Mouse (Mus musculus): ENCODE data around the gene Psen1. TPM values are rescaled to one million over a fixed set of nuclear protein-coding genes. Genes with fewer than 3 reads are reported as not detected.

Psen1 gene
- polyA plus RNA-seq (2015; fragmentation: Nextera tagmentation; extraction: Ambion mirVana) = 66.4 and 68.5 TPM in 2 replicates

DNA sequence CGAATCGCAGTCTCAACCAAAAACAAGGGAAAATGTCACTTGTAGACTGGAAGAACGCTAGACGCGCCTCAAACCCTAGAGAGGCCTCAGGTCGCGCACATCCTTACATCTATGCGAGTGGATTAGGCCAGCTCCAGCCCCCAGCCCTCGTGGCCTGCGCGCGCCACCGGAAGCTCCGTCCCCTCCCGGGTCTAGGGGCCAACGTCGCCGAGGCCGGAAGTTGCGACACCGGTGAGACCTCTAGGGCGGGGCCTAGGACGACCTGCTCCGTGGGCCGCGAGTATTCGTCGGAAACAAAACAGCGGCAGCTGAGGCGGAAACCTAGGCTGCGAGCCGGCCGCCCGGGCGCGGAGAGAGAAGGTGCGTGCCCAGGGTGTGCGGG, at the start of gene Psen1:
Gene Psen1, plus strand, starts transcription at position 219 of the 382 bp plus-strand sequence.
- Histone ChIP-seq H3K27me3 (no peaks in the 10 kb centered on the region), H3K36me3 (peaks cover 12% of the 10 kb centered on the region), H3K27ac (peak within 1 kb of the TSS; percentile 97), H3K4me3 (peak within 1 kb of the TSS; percentile 95), H3K4me1 (replicated peaks) (peaks cover 29% of the 10 kb centered on the region), H3K9me3 (no peaks in the 10 kb centered on the region), H3K4me2 (peak within 1 kb of the TSS; percentile 78), H3K9ac (peak within 1 kb of the TSS; percentile 90)
- ATAC-seq (ENCODE audit: low FRiP score) = peak; percentile 99
- under 1% methylated on average over 38 of the region's 38 CpGs for WGBS

DNA sequence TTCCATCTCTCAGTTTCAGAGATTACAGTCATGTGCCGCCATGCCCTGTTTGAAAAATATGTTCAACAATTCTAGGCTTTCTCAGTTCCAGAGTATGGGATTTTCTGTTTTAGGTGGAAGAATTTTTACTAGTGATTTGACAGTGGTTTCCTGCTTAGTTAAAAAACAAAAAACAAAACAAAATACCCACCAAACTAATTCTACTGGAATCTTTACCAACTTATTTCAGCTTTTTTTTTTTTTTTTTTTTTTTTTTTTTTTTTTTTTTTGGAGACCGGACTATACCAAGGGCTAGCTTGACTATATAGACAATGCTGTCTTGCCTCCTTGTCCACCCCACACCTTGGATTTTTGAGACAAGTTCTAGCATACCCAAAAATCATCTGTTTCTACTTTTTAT, 46.7 kb upstream of the Psen1 start:
- no peak overlapping the region for H3K4me2 ChIP-seq
- no peaks in the 10 kb centered on the region for H3K9me3 ChIP-seq
- H3K36me3 ChIP-seq = peaks cover 56% of the 10 kb centered on the region
- WGBS = 94% methylated on average over 2 of the region's 2 CpGs
- no peak overlapping the region for H3K9ac ChIP-seq
- H3K4me3 ChIP-seq = no peak overlapping the region
- ATAC-seq (ENCODE audit: low FRiP score) = no peak
- H3K27ac ChIP-seq = no peak overlapping the region
- H3K27me3 ChIP-seq = no peaks in the 10 kb centered on the region
- H3K4me1 ChIP-seq (replicated peaks) = no peaks in the 10 kb centered on the region

- Histone ChIP-seq H3K36me3 (peaks cover 52% of the 10 kb centered on the region), H3K27ac (no peak overlapping the region), H3K9ac (no peak overlapping the region), H3K4me3 (no peak overlapping the region), H3K27me3 (no peaks in the 10 kb centered on the region), H3K4me2 (no peak overlapping the region), H3K9me3 (no peaks in the 10 kb centered on the region), H3K4me1 (replicated peaks) (no peaks in the 10 kb centered on the region)
- WGBS = 93% methylated on average over 1 of the region's 1 CpGs
- ATAC-seq (ENCODE audit: low FRiP score) = no peak
These were observed 44.8 kb upstream of the Psen1 start for GRCm38 (mm10) chr12:83643116-83643515.

- H3K9ac ChIP-seq = no peak overlapping the region
- peaks cover 63% of the 10 kb centered on the region for H3K36me3 ChIP-seq
- no peak for ATAC-seq (ENCODE audit: low FRiP score)
- WGBS = 96% methylated on average over 3 of the region's 3 CpGs
- no peak overlapping the region for H3K4me2 ChIP-seq
- no peak overlapping the region for H3K27ac ChIP-seq
- no peaks in the 10 kb centered on the region for H3K4me1 ChIP-seq (replicated peaks)
- no peak overlapping the region for H3K4me3 ChIP-seq
- H3K27me3 ChIP-seq = no peaks in the 10 kb centered on the region
- H3K9me3 ChIP-seq = no peaks in the 10 kb centered on the region
These were observed 37.6 kb upstream of the Psen1 start for GRCm38 (mm10) chr12:83650346-83650745.

DNA sequence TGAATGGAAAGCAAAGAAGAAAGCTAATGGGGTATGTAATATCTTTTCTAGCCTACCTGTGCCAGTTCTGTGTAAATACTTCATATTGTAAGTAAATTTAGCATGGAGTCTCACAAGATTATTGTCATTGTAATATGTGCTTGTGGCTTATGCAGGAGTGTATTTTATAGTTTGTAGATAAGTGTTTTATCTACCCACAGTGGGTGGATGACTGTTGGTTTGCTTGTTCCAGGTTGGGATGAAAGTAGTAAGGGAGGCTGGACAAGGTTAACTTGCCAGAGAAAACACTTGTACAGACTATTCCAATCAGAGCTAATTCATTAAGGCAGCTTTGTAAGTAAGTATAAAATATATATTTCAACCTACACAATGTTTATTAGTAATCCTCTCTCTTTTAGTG, 36.5 kb upstream of the Psen1 start:
- H3K36me3 ChIP-seq = peaks cover 61% of the 10 kb centered on the region

DNA sequence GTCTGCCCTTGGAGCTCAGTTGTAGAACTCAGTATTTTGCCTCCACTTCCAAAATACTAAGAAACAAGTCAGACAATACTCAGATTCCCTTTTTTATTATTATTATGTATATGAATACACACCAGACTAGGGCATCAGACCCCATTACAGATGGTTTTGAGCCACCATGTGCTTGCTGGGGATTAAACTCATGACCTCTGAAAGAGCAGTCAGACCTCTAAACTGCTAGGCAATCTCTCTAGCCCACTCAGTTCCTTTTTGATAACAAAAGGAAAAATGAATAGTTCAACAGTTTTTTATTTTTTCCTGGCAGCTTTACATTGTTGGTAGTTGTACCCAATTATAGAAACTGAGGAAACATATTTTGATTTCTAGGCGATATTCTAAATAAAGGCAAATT, 2.5 kb upstream of the Psen1 start:
- WGBS = 98% methylated on average over 1 of the region's 1 CpGs
- ATAC-seq (ENCODE audit: low FRiP score) = no peak
- H3K36me3 ChIP-seq = peaks cover 21% of the 10 kb centered on the region
- H3K4me3 ChIP-seq = no peak overlapping the region
- peaks cover 18% of the 10 kb centered on the region for H3K4me1 ChIP-seq (replicated peaks)
- no peak overlapping the region for H3K9ac ChIP-seq
- H3K27me3 ChIP-seq = no peaks in the 10 kb centered on the region
- H3K4me2 ChIP-seq = no peak overlapping the region
- no peaks in the 10 kb centered on the region for H3K9me3 ChIP-seq
- no peak overlapping the region for H3K27ac ChIP-seq

More for the DNA sequence above, 36.5 kb upstream of the Psen1 start:
- H3K27me3 ChIP-seq = no peaks in the 10 kb centered on the region
- H3K9me3 ChIP-seq = no peaks in the 10 kb centered on the region
- H3K4me2 ChIP-seq = no peak overlapping the region
- no peaks in the 10 kb centered on the region for H3K4me1 ChIP-seq (replicated peaks)
- ATAC-seq (ENCODE audit: low FRiP score) = no peak
- H3K9ac ChIP-seq = no peak overlapping the region
- H3K4me3 ChIP-seq = no peak overlapping the region
- H3K27ac ChIP-seq = no peak overlapping the region

- Histone ChIP-seq H3K4me1 (replicated peaks) (peaks cover 29% of the 10 kb centered on the region), H3K36me3 (peaks cover 11% of the 10 kb centered on the region), H3K27ac (0 out of 2 replicates have a peak overlapping the region, but pooled peaks have one; percentile 24), H3K27me3 (no peaks in the 10 kb centered on the region), H3K9ac (no peak overlapping the region), H3K4me3 (no peak overlapping the region), H3K9me3 (no peaks in the 10 kb centered on the region), H3K4me2 (no peak overlapping the region)
- 93% methylated on average over 9 of the region's 9 CpGs for WGBS
- ATAC-seq (ENCODE audit: low FRiP score) = no peak
These were observed 1.2 kb upstream of the Psen1 start for GRCm38 (mm10) chr12:83686575-83687350.

DNA sequence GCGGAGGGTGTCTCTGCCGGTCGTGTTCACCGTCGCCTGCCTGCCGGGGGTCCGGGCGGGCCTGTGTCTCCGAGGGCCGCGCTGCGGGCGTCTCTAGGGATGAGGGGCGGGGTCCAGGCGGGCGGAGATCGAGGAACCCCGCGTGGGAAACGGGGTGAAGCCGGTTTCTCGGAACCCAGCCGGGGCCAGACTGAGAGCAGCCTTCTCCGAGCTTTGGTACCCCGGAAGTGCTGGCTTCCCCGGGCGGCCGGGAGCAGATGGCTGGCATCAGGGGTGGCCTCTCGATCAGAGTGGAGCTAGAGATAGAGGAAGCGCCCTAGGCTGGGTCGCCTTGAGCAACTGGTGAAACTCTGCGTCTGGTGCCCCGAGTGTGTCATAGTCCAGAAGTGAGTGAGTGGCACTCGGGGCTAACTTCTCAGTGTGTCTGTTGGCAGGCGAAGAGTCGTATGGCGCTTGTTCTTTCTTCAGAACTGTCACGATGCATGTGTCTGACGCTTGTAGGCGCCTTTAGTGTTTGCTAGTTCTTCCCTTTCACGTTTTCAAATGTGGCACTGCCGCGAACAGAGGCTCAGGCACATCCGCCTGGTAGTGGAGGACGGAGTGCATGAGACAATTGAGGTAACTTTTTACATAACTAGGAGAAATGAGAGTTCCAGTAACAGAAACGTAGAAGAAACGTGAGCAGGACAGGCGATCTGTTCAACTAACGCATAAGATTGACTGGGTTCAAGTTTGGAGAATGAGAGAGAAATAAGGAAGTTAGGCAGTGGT, 549 bp downstream of the Psen1 start:
- H3K9me3 ChIP-seq = no peaks in the 10 kb centered on the region
- peak overlapping the region; percentile 78 for H3K4me2 ChIP-seq
- H3K4me1 ChIP-seq (replicated peaks) = peaks cover 29% of the 10 kb centered on the region
- peak overlapping the region; percentile 97 for H3K27ac ChIP-seq
- no peaks in the 10 kb centered on the region for H3K27me3 ChIP-seq
- H3K36me3 ChIP-seq = peaks cover 9% of the 10 kb centered on the region
- 1% methylated on average over 49 of the region's 49 CpGs for WGBS
- H3K4me3 ChIP-seq = peak overlapping the region; percentile 95
- peak; percentile 90 for ATAC-seq (ENCODE audit: low FRiP score)
- peak overlapping the region; percentile 90 for H3K9ac ChIP-seq

DNA sequence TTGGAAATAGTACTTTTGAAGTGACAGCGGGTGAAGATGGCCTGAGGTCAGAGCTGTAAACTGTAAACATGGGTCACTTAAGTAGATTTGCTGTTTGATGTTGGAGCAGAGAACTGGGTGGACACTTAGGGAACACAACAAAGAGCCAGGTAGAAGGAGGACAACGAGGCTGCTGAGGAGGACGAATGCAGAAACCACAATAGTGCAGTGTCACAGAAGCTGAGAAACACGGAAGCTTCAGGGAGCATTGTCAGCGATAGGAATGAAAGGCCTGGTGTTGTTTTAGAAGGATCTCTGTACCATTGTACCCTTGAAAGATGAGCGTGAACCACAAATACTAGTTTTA, 1.1 kb downstream of the Psen1 start:
- WGBS = 32% methylated on average over 6 of the region's 6 CpGs
- Histone ChIP-seq H3K4me1 (replicated peaks) (peaks cover 30% of the 10 kb centered on the region), H3K9ac (peak overlapping the region; percentile 90), H3K27me3 (no peaks in the 10 kb centered on the region), H3K4me2 (peak overlapping the region; percentile 78), H3K36me3 (peaks cover 6% of the 10 kb centered on the region; the same call in 1 of the 2 replicates), H3K9me3 (no peaks in the 10 kb centered on the region), H3K4me3 (peak overlapping the region; percentile 95), H3K27ac (peak overlapping the region; percentile 97; the same call in 1 of the 2 replicates)
- no peak for ATAC-seq (ENCODE audit: low FRiP score)

GRCm38 (mm10) chr12:83694011-83694410, 6.1 kb downstream of the Psen1 start:
- H3K4me2 ChIP-seq = no peak overlapping the region
- H3K4me3 ChIP-seq = no peak overlapping the region
- H3K9me3 ChIP-seq = no peaks in the 10 kb centered on the region
- no peak overlapping the region for H3K27ac ChIP-seq
- H3K27me3 ChIP-seq = no peaks in the 10 kb centered on the region
- peaks cover 36% of the 10 kb centered on the region for H3K4me1 ChIP-seq (replicated peaks)
- no peak overlapping the region for H3K9ac ChIP-seq
- ATAC-seq (ENCODE audit: low FRiP score) = no peak
- 91% methylated on average over 5 of the region's 5 CpGs for WGBS
- H3K36me3 ChIP-seq = peaks cover 6% of the 10 kb centered on the region; the same call in 1 of the 2 replicates

- no peaks in the 10 kb centered on the region for H3K9me3 ChIP-seq
- no peaks in the 10 kb centered on the region for H3K27me3 ChIP-seq
- H3K4me2 ChIP-seq = no peak overlapping the region
- H3K4me3 ChIP-seq = no peak overlapping the region
- peaks cover 29% of the 10 kb centered on the region for H3K4me1 ChIP-seq (replicated peaks)
- no peak overlapping the region for H3K9ac ChIP-seq
- no peak overlapping the region for H3K27ac ChIP-seq
- ATAC-seq (ENCODE audit: low FRiP score) = no peak
- WGBS = 81% methylated on average over 3 of the region's 3 CpGs
- H3K36me3 ChIP-seq = peaks cover 11% of the 10 kb centered on the region
These were observed 6.7 kb downstream of the Psen1 start for GRCm38 (mm10) chr12:83694669-83695068.

GRCm38 (mm10) chr12:83698637-83699036, 10.7 kb downstream of the Psen1 start:
- H3K4me1 ChIP-seq (replicated peaks) = peaks cover 13% of the 10 kb centered on the region
- no peak overlapping the region for H3K27ac ChIP-seq
- 93% methylated on average over 4 of the region's 4 CpGs for WGBS
- no peak overlapping the region for H3K9ac ChIP-seq
- no peak overlapping the region for H3K4me2 ChIP-seq
- peaks cover 22% of the 10 kb centered on the region for H3K36me3 ChIP-seq
- H3K4me3 ChIP-seq = no peak overlapping the region
- no peaks in the 10 kb centered on the region for H3K9me3 ChIP-seq
- ATAC-seq (ENCODE audit: low FRiP score) = no peak
- H3K27me3 ChIP-seq = no peaks in the 10 kb centered on the region

All from hindbrain, embryonic 13.5 days (tissue).